Mouse (Mus musculus) frontal cortex, postnatal 36 days (tissue): ENCODE measurements around the gene Adprm.
"Not testable (repeated sequence)": the region's sequence is repeated elsewhere in the genome, so short reads cannot be mapped to it uniquely, and the experiment has no call there.

Experiments used
- DNase-seq, 2 experiments: peaks; one replicate each; pipeline ENCODE4 v3.0.0; 2022; ENCODE audit warnings: low spot score in 2 of 2

Gene Adprm

GRCm38 (mm10) chr11:67023802-67024340, 28.5 kb downstream of the Adprm start:
- no peak for DNase-seq

DNA sequence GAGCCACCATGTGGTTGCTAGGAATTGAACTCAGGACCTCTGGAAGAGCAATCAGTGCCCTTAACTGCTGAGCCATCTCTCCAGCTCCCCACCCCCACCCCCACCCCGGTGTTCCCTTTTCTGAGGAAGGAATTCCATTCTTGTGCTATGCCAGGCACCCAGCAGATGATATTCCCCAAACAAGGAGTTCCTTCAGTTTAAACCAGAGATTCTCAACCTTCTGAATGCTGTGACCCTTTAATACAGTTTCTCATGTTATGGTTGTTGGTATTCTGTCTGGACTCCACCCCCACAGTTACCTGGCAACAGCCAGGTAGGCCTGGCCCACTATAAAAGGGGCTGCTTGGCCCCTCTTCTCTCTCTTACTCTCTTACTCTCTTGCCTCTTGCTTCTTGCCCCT, 29.2 kb downstream of the Adprm start:
- DNase-seq: not testable (repeated sequence)

- DNase-seq: no peak
Measured at GRCm38 (mm10) chr11:67022354-67023115, 29.9 kb downstream of the Adprm start.

DNA sequence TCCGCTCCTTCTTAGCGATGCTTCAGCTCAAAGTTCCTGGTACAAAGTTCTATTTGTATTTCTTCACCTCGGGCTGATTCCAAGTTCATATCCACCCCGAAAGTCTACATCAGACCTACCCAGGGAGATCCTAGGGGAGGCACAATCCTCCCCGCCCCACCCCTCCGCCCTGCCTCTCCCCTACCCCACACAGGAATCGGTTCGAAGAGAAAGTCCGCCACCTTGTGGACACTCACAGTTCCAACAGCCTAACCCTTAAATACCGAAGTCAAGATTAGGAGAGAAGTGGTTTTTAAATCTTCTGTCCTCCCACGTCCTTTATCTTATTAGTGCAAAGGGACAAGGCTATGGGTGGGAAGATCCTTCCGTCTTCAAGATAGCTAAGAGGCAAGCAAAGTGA, 31.4 kb downstream of the Adprm start:
- DNase-seq: peak; percentile 53 to 55

DNA sequence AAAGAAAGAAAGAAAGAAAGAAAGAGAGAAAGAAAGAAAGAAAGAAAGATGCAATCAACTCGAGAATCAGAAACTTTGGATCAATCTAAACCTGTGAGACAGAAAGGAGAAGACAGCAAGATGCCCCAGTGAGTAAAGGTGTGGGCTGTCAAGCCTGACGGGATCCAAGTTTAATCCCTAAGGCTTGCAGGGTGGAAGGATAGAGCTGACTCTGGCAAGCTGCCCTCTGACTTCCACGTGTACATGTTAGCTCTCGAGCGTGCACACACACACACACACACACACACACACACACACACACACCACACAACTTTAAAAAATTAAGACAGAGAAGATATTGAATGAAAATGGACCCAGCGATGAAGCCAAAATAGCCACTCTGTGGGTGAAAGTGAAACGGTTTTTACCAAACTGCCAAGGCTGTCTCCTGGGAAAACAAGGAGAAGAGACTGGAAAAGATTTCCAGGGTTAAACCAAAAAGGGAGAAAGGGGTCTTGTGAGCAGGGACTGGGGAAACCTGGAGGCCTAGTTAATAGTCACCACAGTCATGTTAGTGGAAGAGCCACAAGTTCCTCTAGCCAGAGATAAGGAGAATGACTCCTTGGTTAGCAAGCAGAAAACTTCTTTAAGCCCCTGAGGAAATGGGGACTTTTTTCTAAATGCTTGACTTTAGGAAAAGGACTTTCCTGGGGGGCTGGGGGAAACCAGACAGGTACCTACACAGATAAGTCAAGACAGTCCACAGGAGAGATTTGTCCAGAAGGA, 32.5 kb downstream of the Adprm start:
- DNase-seq: no peak

GRCm38 (mm10) chr11:67017801-67018591, 34.4 kb downstream of the Adprm start:
- no peak for DNase-seq

DNA sequence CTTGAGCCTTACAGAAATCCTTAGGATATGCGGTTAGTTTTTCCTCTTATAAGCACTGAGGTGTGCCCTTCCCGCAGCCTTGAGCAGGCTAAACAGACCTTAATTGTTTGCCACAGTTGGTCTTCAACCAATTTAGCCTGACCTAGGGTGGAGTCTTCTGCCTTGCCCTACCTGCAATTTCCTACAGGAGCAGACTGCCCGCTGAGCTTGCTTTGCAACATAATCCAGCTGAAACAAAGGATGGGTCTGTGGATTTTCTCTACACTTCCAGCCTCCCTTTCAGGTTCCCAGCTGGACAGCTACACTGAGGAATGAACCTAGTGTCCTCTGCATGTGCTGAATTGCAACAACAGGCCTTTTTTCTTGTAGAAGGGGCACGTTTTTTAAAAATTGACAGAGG, 40.8 kb downstream of the Adprm start:
- DNase-seq: no peak

- DNase-seq: no peak
Measured at GRCm38 (mm10) chr11:67010430-67010829, 42.0 kb downstream of the Adprm start.

- DNase-seq: no peak
Measured at GRCm38 (mm10) chr11:67008528-67008927, 43.9 kb downstream of the Adprm start.

DNA sequence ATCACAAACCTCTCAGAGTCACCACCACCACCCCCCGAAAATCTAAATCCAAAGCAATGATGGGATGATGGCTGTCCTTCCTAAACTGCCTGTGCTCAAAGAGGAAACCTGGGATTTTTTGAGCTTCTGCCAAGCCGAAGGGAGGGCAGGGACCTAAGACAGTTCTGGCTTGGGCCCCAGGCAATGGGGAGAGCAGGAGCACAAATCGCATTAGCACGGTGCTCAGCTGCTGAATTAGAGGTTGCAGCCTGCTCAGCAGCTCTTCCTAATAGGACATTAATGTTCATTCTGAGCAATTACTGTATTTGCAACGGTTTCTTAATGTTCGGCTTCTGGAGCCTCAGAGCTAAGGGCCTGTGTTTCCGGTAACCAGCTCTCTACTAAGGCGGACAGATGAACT, 44.4 kb downstream of the Adprm start:
- DNase-seq: no peak

GRCm38 (mm10) chr11:67002911-67003310, 49.5 kb downstream of the Adprm start:
- no peak for DNase-seq

DNA sequence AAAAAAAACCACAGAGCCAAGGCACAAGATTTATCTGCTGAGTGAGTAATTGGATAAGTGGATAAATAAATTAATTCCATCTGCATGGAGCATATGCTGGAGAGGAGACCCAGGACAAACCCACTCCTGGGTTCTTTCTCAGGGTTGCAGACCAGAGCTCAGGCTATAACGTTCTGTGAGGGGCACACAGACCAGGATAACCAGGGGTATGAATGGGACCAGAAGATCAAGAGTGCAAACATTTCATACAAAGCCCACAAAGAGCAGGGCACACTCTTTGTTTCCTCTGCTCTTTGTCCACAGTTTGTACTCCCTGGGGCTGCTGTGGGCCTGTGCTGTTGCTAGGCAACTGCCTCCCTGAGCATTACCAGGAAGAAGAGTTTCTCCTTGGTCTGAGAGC, 50.7 kb downstream of the Adprm start:
- no peak for DNase-seq

GRCm38 (mm10) chr11:67000671-67001070, 51.7 kb downstream of the Adprm start:
- DNase-seq: no peak

GRCm38 (mm10) chr11:66998467-66999403, 53.7 kb downstream of the Adprm start:
- DNase-seq: no peak

GRCm38 (mm10) chr11:66996446-66996845, 55.9 kb downstream of the Adprm start:
- DNase-seq: no peak

DNA sequence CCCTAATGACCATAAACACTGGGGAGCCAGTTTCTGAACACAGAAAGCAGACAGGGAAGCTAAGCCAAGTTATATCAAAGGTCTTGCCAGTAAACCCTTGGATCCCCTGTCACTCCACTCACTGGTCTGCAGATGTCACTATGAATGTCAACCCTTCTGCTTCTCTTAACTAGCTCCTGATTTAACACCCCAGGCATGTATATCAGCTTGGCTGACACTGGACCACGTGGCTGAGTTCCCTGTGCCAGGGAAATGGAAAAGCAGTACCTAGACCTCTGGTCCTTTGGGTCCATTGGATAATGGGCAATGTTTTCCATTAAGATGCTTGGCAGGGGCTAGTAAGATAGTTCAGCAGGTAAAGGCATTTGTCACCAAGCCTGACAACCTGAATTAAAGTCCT, 58.7 kb downstream of the Adprm start:
- no peak for DNase-seq

DNA sequence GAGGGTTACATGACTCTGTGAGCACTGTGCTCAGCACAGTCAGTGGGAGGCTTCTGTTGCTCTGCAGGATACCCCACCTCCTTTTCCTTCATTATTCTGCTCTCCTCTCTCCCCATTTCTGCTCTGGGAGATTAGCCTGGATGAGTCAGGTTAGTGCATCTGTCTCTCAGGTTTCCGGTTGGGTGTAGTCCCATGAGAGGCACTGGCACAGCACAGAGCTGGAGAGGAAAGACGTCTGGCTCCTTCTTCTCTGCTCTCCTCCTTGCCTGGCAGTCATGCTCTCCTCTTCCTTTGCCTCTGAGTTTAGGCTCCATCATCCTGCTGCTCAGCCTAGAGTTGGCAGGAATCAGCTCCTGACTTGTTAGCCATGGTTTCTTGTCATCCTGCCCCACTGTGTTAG, 60.2 kb downstream of the Adprm start:
- no peak for DNase-seq
